Mouse (Mus musculus) mesoderm, embryonic 11.5 days (tissue): Measurements from ENCODE around the gene Wdtc1.

Source experiments
- DNase-seq: peaks from one replicate; pipeline ENCODE4 v3.0.0-alpha.2; 2012; ENCODE audit warnings: low read depth, low spot score

The Wdtc1 gene

GRCm38 (mm10) chr4:133353367-133354365 lies at the start of gene Wdtc1:
Wdtc1 (minus strand) TSS chr4:133353481.
- DNase-seq, result no peak

- no peak for DNase-seq
These were observed 48.7 kb upstream of the Wdtc1 start for GRCm38 (mm10) chr4:133402011-133402410.

DNA sequence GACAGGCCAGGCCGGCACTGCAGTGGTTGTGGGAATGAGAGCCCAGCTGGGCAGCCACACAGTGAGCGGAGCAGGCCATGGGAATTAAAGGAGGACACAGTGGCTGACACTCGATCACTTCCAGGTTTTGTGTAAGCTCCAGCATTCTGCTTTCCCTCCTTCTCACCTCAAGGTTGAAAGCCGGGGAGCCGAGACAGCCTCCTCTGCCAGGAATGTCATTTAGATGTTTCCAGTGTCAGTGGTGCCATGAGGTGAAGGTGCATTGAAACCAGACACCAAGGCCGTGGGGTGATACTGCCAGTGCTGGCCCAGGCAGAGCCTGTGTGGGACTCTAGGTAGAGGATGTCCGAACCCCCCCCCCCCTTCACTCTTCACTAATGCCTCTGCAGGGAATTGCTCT lies 46.8 kb upstream of the Wdtc1 start:
- DNase-seq, result no peak

GRCm38 (mm10) chr4:133399509-133399908 lies 46.2 kb upstream of the Wdtc1 start:
- DNase-seq, result no peak

GRCm38 (mm10) chr4:133398619-133399018 lies 45.3 kb upstream of the Wdtc1 start:
- no peak for DNase-seq

GRCm38 (mm10) chr4:133397961-133398360 lies 44.7 kb upstream of the Wdtc1 start:
- DNase-seq, result no peak

DNA sequence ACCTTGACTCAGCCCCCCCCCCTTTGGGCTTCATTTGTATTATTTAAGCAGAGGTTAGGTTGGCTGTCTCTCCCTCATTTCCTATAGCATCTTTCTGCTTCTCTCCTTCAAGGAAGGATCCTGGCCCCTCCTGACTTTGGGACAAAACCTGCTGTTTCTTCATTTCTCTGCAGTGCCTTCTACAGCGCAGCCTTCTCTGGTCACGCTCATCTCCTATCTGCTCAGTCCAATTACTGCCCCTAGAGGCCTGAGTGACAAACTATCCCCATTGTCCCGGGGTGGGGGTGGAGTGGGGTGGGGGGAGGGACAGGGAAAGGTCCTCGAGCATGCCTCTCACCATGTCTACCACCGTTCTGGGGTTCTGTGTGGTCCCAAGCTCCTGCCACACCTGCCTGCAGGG lies 44.0 kb upstream of the Wdtc1 start:
- DNase-seq, result no peak

GRCm38 (mm10) chr4:133396079-133396478 lies 42.8 kb upstream of the Wdtc1 start:
- no peak for DNase-seq

DNA sequence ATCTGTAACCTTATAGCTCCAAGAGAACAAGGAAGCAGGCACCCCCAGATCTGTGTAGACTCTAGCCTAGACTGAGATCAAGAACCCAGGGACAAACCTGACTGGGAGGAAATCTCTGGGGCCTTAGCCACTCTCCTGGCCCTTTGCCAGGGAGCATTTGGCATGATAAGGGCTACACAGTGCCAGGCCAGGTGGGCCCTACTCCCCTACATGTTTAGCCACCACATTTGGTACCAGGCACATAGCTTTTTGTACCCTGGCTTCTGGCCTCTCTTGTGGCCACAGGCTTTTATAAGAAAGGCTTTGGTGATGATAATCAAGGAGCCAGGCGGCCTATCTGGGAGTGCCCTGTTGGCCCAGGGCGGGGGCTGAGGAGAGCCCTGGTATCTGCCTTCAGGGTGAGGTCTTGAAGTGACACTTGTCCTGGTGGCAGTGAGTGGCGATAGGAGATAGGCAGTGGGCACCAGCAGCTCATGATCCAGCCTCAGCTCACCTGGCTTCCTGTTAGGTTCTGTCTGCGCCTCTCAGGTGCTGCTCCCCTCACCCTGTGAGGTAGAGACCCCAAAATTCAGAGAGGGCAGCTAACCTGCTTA lies 41.8 kb upstream of the Wdtc1 start:
- DNase-seq, result no peak

GRCm38 (mm10) chr4:133391185-133392040 lies 38.1 kb upstream of the Wdtc1 start:
- no peak for DNase-seq

DNA sequence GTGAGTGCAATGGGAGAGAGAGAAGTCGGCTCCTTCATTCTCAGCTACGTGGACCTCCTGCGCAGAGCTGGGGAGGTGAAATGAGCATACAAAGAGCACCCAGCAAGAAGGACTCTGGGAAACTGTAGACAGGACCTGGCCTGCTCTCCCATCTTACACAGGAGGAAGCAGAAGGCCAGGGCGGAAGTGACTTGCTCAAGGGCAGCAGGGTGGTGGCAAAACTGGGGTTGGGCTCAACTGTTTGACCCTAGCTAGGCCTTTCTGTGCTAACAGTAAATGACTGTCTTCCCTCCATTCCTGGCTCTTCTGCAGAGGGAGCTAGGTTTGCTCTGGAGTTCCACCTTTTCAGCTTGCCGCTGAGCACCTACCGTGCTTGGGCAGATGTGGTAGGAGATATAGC lies 37.3 kb upstream of the Wdtc1 start:
- no peak for DNase-seq

- DNase-seq, result no peak
These were observed 36.8 kb upstream of the Wdtc1 start for GRCm38 (mm10) chr4:133390042-133390441.

DNA sequence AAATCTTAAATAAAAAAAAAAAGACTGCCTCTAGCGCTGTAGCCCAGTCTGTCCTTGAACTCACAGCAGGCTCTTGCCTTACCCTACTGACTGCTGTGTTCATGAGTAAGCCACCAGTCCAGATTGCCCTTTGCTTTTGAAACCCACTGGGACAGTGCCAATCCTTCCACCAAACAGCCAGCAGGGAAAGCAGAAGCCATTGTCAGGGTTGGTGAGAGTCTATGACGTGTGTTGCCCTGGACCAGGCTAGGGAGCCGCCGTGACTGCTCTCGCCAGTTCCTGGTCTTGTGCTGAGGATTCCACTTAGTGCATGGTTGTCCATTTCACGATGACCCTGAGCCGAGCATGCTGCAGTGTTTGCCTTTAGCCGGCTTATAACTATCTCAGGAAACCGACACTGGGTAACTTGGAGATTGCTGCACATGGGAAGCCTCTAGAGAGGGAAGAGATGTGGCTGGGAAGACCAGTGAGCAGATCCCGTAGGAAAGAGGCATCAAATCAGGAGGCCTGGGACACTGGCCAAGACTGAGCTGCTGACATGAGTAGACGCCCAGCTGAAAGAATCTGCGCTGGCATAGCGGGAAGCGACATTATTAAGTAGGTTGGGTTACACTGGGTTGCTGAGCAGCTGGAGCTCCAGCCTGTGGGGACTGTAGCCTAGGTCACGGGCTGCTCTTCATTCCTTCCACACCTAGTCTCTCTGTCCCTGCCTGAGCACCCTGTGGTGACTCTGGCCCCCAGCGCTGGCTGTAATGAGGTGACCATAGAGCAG lies 35.7 kb upstream of the Wdtc1 start:
- no peak for DNase-seq

DNA sequence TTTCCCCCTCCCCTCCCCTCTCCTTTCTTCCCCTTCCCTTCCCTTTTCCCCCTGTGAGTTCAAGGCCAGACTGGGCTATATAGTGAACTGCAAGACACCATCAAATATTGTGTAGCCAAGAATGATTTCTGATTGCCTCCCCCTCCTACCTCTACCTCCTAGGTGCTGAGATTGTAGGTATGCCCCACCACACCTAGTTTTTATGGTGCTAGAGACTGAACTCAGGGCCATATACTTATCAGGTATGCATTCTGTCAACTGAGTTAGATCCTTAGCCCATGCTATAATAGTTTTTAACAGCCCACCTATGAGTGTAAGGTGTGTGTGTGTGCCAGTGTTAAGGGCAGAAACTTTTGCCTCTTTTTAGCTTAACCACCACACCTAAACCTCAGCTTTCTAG lies 33.8 kb upstream of the Wdtc1 start:
- no peak for DNase-seq

DNA sequence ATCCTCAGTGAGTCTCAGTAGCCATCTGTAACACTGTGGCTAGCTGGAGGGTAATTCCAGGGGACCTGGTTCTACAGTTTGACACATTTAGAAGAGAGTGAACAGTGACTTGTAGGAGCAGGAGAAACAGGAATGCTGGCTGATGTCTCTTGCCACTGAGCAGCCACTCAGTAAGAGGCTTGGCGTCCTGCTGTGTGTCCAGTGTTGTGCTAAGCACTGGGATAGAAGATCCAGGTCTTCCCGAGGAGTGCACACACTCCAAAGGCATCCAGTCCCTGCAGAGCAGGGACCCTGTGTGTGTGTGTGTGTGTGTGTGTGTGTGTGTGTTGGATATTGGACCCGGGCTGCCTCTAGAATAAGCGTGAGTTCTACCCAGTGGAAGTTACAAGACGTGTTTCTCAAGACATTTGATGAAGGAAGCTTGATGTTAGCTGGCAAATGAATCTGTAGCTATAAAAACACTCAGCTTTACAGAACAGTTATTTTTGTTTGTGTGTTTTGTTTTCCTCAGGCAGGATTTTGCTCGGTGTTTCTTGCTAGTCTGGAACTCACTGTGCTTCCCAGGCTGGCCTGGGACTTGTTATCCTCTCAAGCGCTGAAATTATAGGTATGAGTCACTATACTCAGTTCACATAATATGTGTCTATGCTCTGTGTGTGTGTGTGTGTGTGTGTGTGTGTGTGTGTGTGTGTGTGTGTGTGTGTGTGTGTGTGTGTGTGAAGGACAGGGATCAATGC lies 32.9 kb upstream of the Wdtc1 start:
- DNase-seq, result no peak

DNA sequence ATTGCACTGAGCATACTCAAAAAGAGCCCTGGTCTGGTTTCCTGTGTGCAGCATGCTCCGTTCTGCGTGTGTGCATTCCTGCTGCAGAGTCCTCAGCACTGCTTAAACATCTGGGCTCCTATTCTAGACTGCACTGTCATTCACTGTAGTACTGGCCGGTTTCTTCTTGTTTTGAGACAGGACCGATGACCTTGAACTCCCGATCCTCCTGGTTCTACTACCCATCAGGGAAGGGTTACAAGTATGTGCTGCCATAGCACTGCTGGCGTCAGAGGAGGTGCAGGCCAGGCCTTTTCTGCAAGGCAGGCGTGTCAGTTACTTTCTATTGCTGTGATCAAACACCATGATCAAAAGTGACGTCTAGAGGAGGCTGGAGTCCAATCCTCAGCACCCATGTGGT lies 27.9 kb upstream of the Wdtc1 start:
- no peak for DNase-seq

- DNase-seq, result no peak
These were observed 27.3 kb upstream of the Wdtc1 start for GRCm38 (mm10) chr4:133380532-133380931.

DNA sequence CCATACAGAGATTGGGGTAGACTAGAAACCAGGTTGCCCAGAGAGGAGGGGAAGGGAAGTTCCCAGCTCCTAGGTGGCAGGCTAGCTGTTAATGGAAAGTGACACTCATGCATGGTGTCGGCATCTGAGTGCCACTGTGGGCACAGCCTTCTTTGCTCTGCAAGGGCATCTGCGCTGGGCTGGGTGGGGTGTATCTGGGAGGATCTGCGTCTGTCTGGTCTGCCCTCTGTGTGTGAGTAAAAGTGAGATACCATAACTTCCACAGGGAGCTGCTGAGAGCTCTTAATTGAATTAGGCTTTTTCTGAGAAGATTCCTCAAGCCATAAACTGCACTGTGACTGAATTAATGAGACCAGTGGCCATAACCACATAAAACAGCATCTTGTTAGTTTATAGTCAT lies 26.6 kb upstream of the Wdtc1 start:
- no peak for DNase-seq

- no peak for DNase-seq
These were observed 25.7 kb upstream of the Wdtc1 start for GRCm38 (mm10) chr4:133379046-133379347.

DNA sequence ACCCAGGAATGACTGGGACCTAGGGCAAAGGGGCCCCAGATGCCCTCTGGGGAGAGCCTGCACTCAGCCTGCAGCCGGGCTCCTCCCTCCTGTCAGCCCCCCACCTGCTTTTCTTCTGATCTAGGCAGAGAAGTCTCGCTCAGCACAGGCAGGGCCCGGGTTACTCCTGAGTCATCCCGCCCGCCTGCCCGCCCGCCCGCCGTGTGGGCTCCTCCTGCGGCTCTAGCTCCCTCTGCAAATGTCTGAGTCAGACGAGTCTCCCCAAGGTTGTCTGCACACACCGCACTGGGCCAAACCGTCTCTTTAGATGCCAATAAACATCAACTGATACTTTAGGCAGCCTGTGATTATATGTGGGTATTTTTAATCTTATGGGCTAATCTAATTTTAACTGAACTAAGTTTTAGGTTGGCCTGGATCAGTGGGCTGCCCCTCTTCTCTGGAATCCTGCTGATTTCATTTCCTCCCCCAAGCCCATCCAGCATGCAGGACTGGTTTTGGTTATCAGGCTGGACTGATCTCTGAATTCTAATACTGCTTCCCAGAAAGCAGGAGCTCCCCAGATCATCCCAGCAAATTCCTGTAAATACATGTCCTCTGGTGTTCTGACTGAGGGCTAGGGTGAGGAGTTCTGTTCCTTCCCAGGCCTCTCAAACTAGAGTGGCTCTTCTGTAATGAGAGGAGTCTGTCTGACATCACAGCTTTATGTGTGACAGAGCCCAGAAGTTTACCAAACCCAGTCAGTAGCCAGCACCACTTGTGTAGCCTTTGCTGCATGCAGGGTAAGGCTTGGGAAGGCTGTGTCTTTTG lies 25.2 kb upstream of the Wdtc1 start:
- DNase-seq, result peak; percentile 44
